Mouse (Mus musculus) stomach, embryonic 16.5 days (tissue): ENCODE data around the gene Coa3. TPM values are rescaled to one million over a fixed set of nuclear protein-coding genes. Genes with fewer than 3 reads are reported as not detected.

Experiments used
- ATAC-seq: fragments of 200-750 bp; cut with Nextera tagmentation; 2 replicates; pipeline ENCODE4 v1.8.0; 2017; ENCODE audit warnings: moderate number of reproducible peaks, moderate TSS enrichment; ENCODE audit not compliant: insufficient read depth, low FRiP score
- H3K27ac ChIP-seq: fragments of 300-500 bp; sonication (generic); 2 replicates; pipeline ENCODE4 v1.5.1; 2014; ENCODE audit warnings: low read length
- H3K27me3 ChIP-seq: fragments of 300-500 bp; sonication (generic); 2 replicates; pipeline ENCODE4 v1.6.1; 2014; ENCODE audit warnings: low read length, control low read depth, mixed read lengths; ENCODE audit not compliant: control insufficient read depth, insufficient read depth
- H3K36me3 ChIP-seq: fragments of 300-500 bp; sonication (generic); 2 replicates; pipeline ENCODE4 v1.6.1; 2014; ENCODE audit warnings: low read length; ENCODE audit not compliant: control insufficient read depth, insufficient read depth
- H3K4me1 ChIP-seq: fragments of 300-500 bp; sonication (generic); 2 replicates; pipeline ENCODE4 v1.6.1; 2014; ENCODE audit warnings: low read length, control low read depth, mixed read lengths; ENCODE audit not compliant: control insufficient read depth, insufficient read depth
- H3K4me2 ChIP-seq: fragments of 300-500 bp; sonication (generic); 2 replicates; pipeline ENCODE4 v1.6.1; 2014; ENCODE audit warnings: low read depth, low read length, mixed read lengths
- H3K4me3 ChIP-seq: fragments of 300-500 bp; sonication (generic); replicated peaks from 2 replicates; pipeline ENCODE4 v1.5.1; 2014; ENCODE audit warnings: mild to moderate bottlenecking, low read length
- H3K9ac ChIP-seq: fragments of 300-500 bp; sonication (generic); 2 replicates; pipeline ENCODE4 v1.6.1; 2014; ENCODE audit warnings: low read length
- H3K9me3 ChIP-seq: fragments of 300-500 bp; sonication (generic); replicated peaks from 2 replicates; pipeline ENCODE4 v1.6.1; 2016; ENCODE audit warnings: low read length, control low read depth; ENCODE audit not compliant: control insufficient read depth
- WGBS: fragments of 180-500 bp; shearing (Covaris S2); extraction: QIAGEN DNeasy Blood & Tissue Kit; methylation state at CpG from one replicate; pipeline ENCODE4 v1.1.7; 2014; 5-methylcytosine and 5-hydroxymethylcytosine counted together
- polyA plus RNA-seq: library from polyadenylated mRNA; unstranded; fragments of >200 nt; fragmentation: Nextera tagmentation; extraction: Ambion mirVana; gene quantifications from 2 replicates; pipeline ENCODE4 v1.2.1, GENCODE M21; 2015

The Coa3 gene
- polyA plus RNA-seq, 1 experiment from 2014 or later, result 197 TPM

GRCm38 (mm10) chr11:101234124-101234523, 44.8 kb downstream of the Coa3 start:
- ATAC-seq, result no peak
- H3K4me1 ChIP-seq, result peaks cover 38% of the 10 kb centered on the region
- no peak overlapping the region for H3K9ac ChIP-seq
- H3K4me2 ChIP-seq, result no peak overlapping the region
- H3K27ac ChIP-seq, result no peak overlapping the region
- no peaks in the 10 kb centered on the region for H3K9me3 ChIP-seq
- H3K36me3 ChIP-seq, result no peaks in the 10 kb centered on the region
- H3K4me3 ChIP-seq, result no peak overlapping the region
- H3K27me3 ChIP-seq, result no peaks in the 10 kb centered on the region

DNA sequence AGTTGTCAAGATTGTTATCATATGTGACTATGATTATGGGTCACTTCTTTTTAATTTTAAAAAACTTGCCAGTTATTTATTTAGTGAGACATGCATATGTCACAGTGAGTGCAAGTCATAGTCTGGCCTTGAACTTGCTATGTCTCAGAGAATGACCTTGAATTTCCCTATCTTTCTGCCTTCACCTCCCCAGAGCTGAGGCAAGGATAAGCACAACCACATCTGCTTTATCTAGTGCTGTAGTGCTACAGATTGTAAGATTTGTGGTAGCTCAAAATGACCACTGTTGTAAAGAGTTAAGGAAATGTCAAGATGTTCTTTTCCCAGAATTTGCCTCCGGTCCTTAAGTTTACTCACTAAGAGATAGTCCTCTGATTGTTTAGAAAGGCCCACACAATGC, 45.7 kb downstream of the Coa3 start:
- ATAC-seq, result no peak
- no peaks in the 10 kb centered on the region for H3K9me3 ChIP-seq
- H3K4me3 ChIP-seq, result no peak overlapping the region
- no peaks in the 10 kb centered on the region for H3K36me3 ChIP-seq
- no peak overlapping the region for H3K9ac ChIP-seq
- H3K27me3 ChIP-seq, result no peaks in the 10 kb centered on the region
- H3K27ac ChIP-seq, result no peak overlapping the region
- WGBS, result 62% methylated on average over 1 of the region's 1 CpGs
- H3K4me1 ChIP-seq, result peaks cover 38% of the 10 kb centered on the region
- H3K4me2 ChIP-seq, result no peak overlapping the region

- H3K4me3 ChIP-seq, result peak overlapping the region; percentile 30
- H3K9ac ChIP-seq, result peak overlapping the region; percentile 63; the same call in 1 of the 2 replicates
These were observed 46.7 kb downstream of the Coa3 start for GRCm38 (mm10) chr11:101232010-101232839.

DNA sequence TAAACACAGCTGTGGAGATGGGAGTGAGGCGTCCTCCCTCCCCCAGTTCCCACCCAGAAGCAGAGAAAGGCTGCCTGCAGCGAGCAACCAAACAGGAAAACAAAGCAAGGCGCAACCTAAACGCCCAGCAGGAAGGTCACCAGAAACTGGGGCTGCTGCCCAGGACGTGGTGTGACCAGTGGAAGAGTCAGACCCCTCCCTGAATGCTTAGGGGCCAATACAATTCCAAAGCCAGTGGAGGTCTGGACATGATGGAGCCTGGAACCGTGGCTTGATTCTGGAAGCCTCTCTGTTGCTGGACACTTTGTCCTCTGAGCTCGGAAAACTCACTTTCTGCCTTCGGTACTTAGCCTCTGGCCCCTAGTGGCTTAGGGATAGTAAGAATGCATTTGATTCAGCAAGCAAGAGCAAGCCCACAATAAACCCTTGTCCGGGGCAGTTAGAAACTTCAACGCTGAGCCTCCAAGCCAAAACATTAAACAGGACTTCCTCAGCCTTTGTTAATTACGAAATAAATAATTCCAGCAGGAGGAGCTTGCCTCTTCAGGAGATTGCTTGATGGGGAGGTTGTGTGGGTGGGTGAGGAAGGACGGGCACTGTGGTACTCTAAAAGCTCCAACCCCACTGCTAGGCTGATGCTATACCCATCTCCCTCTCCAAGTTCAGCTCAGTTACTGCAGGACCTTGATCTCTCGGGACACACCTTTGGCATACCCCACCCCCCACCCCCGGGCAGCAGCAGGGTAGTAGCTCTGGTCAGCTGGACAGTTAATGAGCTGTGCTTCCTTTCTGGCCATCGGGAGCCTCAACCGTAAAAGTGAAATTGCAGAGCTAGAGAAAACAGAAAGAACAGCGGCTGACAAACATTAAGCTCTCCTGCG, 47.7 kb downstream of the Coa3 start:
- peak overlapping the region; percentile 30 for H3K4me3 ChIP-seq
- no peaks in the 10 kb centered on the region for H3K27me3 ChIP-seq
- 10% methylated on average over 18 of the region's 18 CpGs for WGBS
- ATAC-seq, result peak; percentile 36
- H3K27ac ChIP-seq, result peak overlapping the region; percentile 94
- no peaks in the 10 kb centered on the region for H3K36me3 ChIP-seq
- peak overlapping the region; percentile 52 for H3K4me2 ChIP-seq
- peaks cover 30% of the 10 kb centered on the region for H3K4me1 ChIP-seq
- H3K9me3 ChIP-seq, result no peaks in the 10 kb centered on the region
- peak overlapping the region; percentile 63 for H3K9ac ChIP-seq

More at GRCm38 (mm10) chr11:101232010-101232839, 46.7 kb downstream of the Coa3 start:
- Histone ChIP-seq H3K36me3 (no peaks in the 10 kb centered on the region), H3K9me3 (no peaks in the 10 kb centered on the region), H3K4me1 (peaks cover 30% of the 10 kb centered on the region), H3K27ac (peak overlapping the region; percentile 94), H3K4me2 (peak overlapping the region; percentile 52), H3K27me3 (no peaks in the 10 kb centered on the region)
- peak; percentile 78 for ATAC-seq
- 40% methylated on average over 6 of the region's 6 CpGs for WGBS

DNA sequence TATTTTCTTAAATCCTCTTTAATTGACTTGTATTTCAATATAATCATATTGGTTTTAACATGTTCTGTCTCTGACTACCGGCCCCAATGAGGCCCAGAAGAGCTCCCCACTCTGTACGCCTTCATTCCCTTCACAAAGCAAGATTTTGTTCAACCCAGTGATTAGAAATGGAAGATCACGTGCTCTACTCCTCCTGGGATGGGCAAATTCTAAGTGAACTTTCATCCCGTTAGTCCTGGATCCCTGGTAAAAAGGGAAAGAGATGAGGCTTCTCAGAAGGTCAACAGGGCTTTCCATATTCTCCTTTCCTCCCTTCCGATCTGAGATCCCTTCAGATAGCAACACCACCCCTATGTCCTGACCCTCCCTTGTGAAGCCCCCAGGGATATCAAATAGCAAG, 48.4 kb downstream of the Coa3 start:
- 22% methylated on average over 5 of the region's 5 CpGs for WGBS
- H3K4me3 ChIP-seq, result peak overlapping the region; percentile 5; the same call in 1 of the 2 replicates
- ATAC-seq, result no peak
- no peaks in the 10 kb centered on the region for H3K27me3 ChIP-seq
- H3K4me1 ChIP-seq, result peaks cover 33% of the 10 kb centered on the region
- H3K36me3 ChIP-seq, result no peaks in the 10 kb centered on the region
- H3K27ac ChIP-seq, result peak overlapping the region; percentile 94
- H3K4me2 ChIP-seq, result peak overlapping the region; percentile 52
- no peaks in the 10 kb centered on the region for H3K9me3 ChIP-seq
- H3K9ac ChIP-seq, result peak overlapping the region; percentile 63

GRCm38 (mm10) chr11:101230061-101230511, 48.8 kb downstream of the Coa3 start:
- no peak overlapping the region for H3K4me3 ChIP-seq
- H3K4me2 ChIP-seq, result peak overlapping the region; percentile 52
- H3K27ac ChIP-seq, result peak overlapping the region; percentile 94
- WGBS, result 32% methylated on average over 2 of the region's 2 CpGs
- peaks cover 37% of the 10 kb centered on the region for H3K4me1 ChIP-seq
- no peaks in the 10 kb centered on the region for H3K36me3 ChIP-seq
- no peaks in the 10 kb centered on the region for H3K27me3 ChIP-seq
- H3K9me3 ChIP-seq, result no peaks in the 10 kb centered on the region
- ATAC-seq, result no peak
- peak overlapping the region; percentile 38; the same call in 1 of the 2 replicates for H3K9ac ChIP-seq

GRCm38 (mm10) chr11:101229361-101229900, 49.5 kb downstream of the Coa3 start:
- Histone ChIP-seq H3K4me2 (peak overlapping the region; percentile 36; the same call in 1 of the 2 replicates), H3K27me3 (no peaks in the 10 kb centered on the region), H3K27ac (peak overlapping the region; percentile 94), H3K4me1 (peaks cover 42% of the 10 kb centered on the region), H3K4me3 (no peak overlapping the region), H3K36me3 (no peaks in the 10 kb centered on the region), H3K9me3 (no peaks in the 10 kb centered on the region), H3K9ac (peak overlapping the region; percentile 38; the same call in 1 of the 2 replicates)
- ATAC-seq, result no peak
- 32% methylated on average over 8 of the region's 8 CpGs for WGBS
